Mouse (Mus musculus): Measurements from ENCODE around the gene 1700020D05Rik. TPM values are rescaled to one million over a fixed set of nuclear protein-coding genes. Genes with fewer than 3 reads are reported as not detected.
A peak's percentile ranks its signal among the peaks of the same experiment; 100 is the strongest.

1700020D05Rik gene
- polyA plus RNA-seq, 1 experiment: 0.15 TPM

GRCm38 (mm10) chr19:5475069-5475714 is 28.4 kb downstream of the 1700020D05Rik start:
- peaks cover 25% of the 10 kb centered on the region for H3K79me3 ChIP-seq (ENCODE audit: low read depth)
- no peaks in the 10 kb centered on the region for H3K27me3 ChIP-seq (ENCODE audit: control insufficient read depth, insufficient read depth, insufficient read length)
- H3K4me3 ChIP-seq (ENCODE audit: insufficient read depth, poor library complexity, severe bottlenecking): peak overlapping the region; percentile 75
- peaks cover 39% of the 10 kb centered on the region for H3K36me3 ChIP-seq (ENCODE audit: control insufficient read depth, insufficient read depth)
- H3ac ChIP-seq (ENCODE audit: control insufficient read depth, insufficient read length, low read depth): peak overlapping the region; percentile 56
- TF ChIP-seq USF1 (IDR thresholded peaks at IDR 0.05; ENCODE audit: low read depth) (no peak), CEBPB (IDR thresholded peaks at IDR 0.05; ENCODE audit: low read depth) (no peak), FOSL1 (IDR thresholded peaks at IDR 0.05; ENCODE audit: insufficient read depth, low read length, poor library complexity, severe bottlenecking) (no peak), MYOG (IDR thresholded peaks at IDR 0.05; ENCODE audit: control insufficient read depth, extremely low read depth, insufficient read length) (no peak), CTCF (IDR thresholded peaks at IDR 0.05; ENCODE audit: control insufficient read depth, insufficient read depth, insufficient read length) (no peak), MYOD1 (IDR thresholded peaks at IDR 0.05; ENCODE audit: control insufficient read depth, insufficient read length, low read depth) (no peak), MAX (IDR thresholded peaks at IDR 0.05) (no peak)
- H3K79me2 ChIP-seq (ENCODE audit: control insufficient read depth, insufficient read depth): peaks cover 49% of the 10 kb centered on the region

- H3ac ChIP-seq (ENCODE audit: control insufficient read depth, insufficient read length, low read depth): peak overlapping the region; percentile 56
- peak; percentile 5 for TF ChIP-seq CTCF (IDR thresholded peaks at IDR 0.05; ENCODE audit: control insufficient read depth, insufficient read depth, insufficient read length)
- no peak for TF ChIP-seq USF1 (IDR thresholded peaks at IDR 0.05; ENCODE audit: low read depth)
- H3K36me3 ChIP-seq (ENCODE audit: control insufficient read depth, insufficient read depth): peaks cover 34% of the 10 kb centered on the region
- peaks cover 49% of the 10 kb centered on the region for H3K79me2 ChIP-seq (ENCODE audit: control insufficient read depth, insufficient read depth)
- peak overlapping the region; percentile 75 for H3K4me3 ChIP-seq (ENCODE audit: insufficient read depth, poor library complexity, severe bottlenecking)
- H3K27me3 ChIP-seq (ENCODE audit: control insufficient read depth, insufficient read depth, insufficient read length): no peaks in the 10 kb centered on the region
- H3K79me3 ChIP-seq (ENCODE audit: low read depth): peaks cover 25% of the 10 kb centered on the region
These were observed 29.1 kb downstream of the 1700020D05Rik start for GRCm38 (mm10) chr19:5474281-5475068.

GRCm38 (mm10) chr19:5473720-5474119 is 29.9 kb downstream of the 1700020D05Rik start, which contains the start of gene Efemp2:
Gene Efemp2, plus strand, starts transcription at chr19:5473954.
- TF ChIP-seq MAX (IDR thresholded peaks at IDR 0.05): peak; percentile 69
- no peak for TF ChIP-seq FOSL1 (IDR thresholded peaks at IDR 0.05; ENCODE audit: insufficient read depth, low read length, poor library complexity, severe bottlenecking)
- H3ac ChIP-seq (ENCODE audit: control insufficient read depth, insufficient read length, low read depth): peak within 1 kb of the TSS; percentile 78

GRCm38 (mm10) chr19:5472857-5473256 is 30.7 kb downstream of the 1700020D05Rik start:
- Histone ChIP-seq H3ac (ENCODE audit: control insufficient read depth, insufficient read length, low read depth) (no peak overlapping the region), H3K4me3 (ENCODE audit: insufficient read depth, poor library complexity, severe bottlenecking) (peak overlapping the region; percentile 7), H3K36me3 (ENCODE audit: control insufficient read depth, insufficient read depth) (peaks cover 17% of the 10 kb centered on the region), H3K27me3 (ENCODE audit: control insufficient read depth, insufficient read depth, insufficient read length) (no peaks in the 10 kb centered on the region), H3K79me2 (ENCODE audit: control insufficient read depth, insufficient read depth) (peaks cover 37% of the 10 kb centered on the region), H3K79me3 (ENCODE audit: low read depth) (peaks cover 22% of the 10 kb centered on the region)
- TF ChIP-seq MYOD1 (IDR thresholded peaks at IDR 0.05; ENCODE audit: control insufficient read depth, insufficient read length, low read depth) (no peak), MAX (IDR thresholded peaks at IDR 0.05) (peak; percentile 37)

More at GRCm38 (mm10) chr19:5473720-5474119, 29.9 kb downstream of the 1700020D05Rik start, which contains the start of gene Efemp2:
- Histone ChIP-seq H3K79me2 (ENCODE audit: control insufficient read depth, insufficient read depth) (peaks cover 45% of the 10 kb centered on the region), H3K4me3 (ENCODE audit: insufficient read depth, poor library complexity, severe bottlenecking) (peak within 1 kb of the TSS; percentile 75), H3K36me3 (ENCODE audit: control insufficient read depth, insufficient read depth) (peaks cover 26% of the 10 kb centered on the region), H3K27me3 (ENCODE audit: control insufficient read depth, insufficient read depth, insufficient read length) (no peaks in the 10 kb centered on the region), H3K79me3 (ENCODE audit: low read depth) (peaks cover 25% of the 10 kb centered on the region)

- H3ac ChIP-seq (ENCODE audit: control insufficient read depth, insufficient read length, low read depth): no peak overlapping the region
- no peak overlapping the region for H3K4me3 ChIP-seq (ENCODE audit: insufficient read depth, poor library complexity, severe bottlenecking)
- no peak for TF ChIP-seq CEBPB (IDR thresholded peaks at IDR 0.05; ENCODE audit: low read depth)
- no peak for TF ChIP-seq CTCF (IDR thresholded peaks at IDR 0.05; ENCODE audit: control insufficient read depth, insufficient read depth, insufficient read length)
- TF ChIP-seq FOSL1 (IDR thresholded peaks at IDR 0.05; ENCODE audit: insufficient read depth, low read length, poor library complexity, severe bottlenecking): no peak
- H3K36me3 ChIP-seq (ENCODE audit: control insufficient read depth, insufficient read depth): peaks cover 11% of the 10 kb centered on the region
- H3K79me2 ChIP-seq (ENCODE audit: control insufficient read depth, insufficient read depth): peaks cover 27% of the 10 kb centered on the region
- H3K79me3 ChIP-seq (ENCODE audit: low read depth): peaks cover 18% of the 10 kb centered on the region
- no peaks in the 10 kb centered on the region for H3K27me3 ChIP-seq (ENCODE audit: control insufficient read depth, insufficient read depth, insufficient read length)
These were observed 31.7 kb downstream of the 1700020D05Rik start for GRCm38 (mm10) chr19:5471846-5472245.

- Histone ChIP-seq H3ac (ENCODE audit: control insufficient read depth, insufficient read length, low read depth) (no peak within 1 kb of the TSS), H3K4me3 (ENCODE audit: insufficient read depth, poor library complexity, severe bottlenecking) (no peak within 1 kb of the TSS), H3K36me3 (ENCODE audit: control insufficient read depth, insufficient read depth) (peaks cover 35% of the 10 kb centered on the region), H3K27me3 (ENCODE audit: control insufficient read depth, insufficient read depth, insufficient read length) (no peaks in the 10 kb centered on the region), H3K79me3 (ENCODE audit: low read depth) (no peaks in the 10 kb centered on the region), H3K79me2 (ENCODE audit: control insufficient read depth, insufficient read depth) (no peaks in the 10 kb centered on the region)
- TF ChIP-seq CTCF (IDR thresholded peaks at IDR 0.05; ENCODE audit: control insufficient read depth, insufficient read depth, insufficient read length) (no peak), MAX (IDR thresholded peaks at IDR 0.05) (no peak), USF1 (IDR thresholded peaks at IDR 0.05; ENCODE audit: low read depth) (no peak), CEBPB (IDR thresholded peaks at IDR 0.05; ENCODE audit: low read depth) (no peak), MYOG (IDR thresholded peaks at IDR 0.05; ENCODE audit: control insufficient read depth, extremely low read depth, insufficient read length) (no peak), MYOD1 (IDR thresholded peaks at IDR 0.05; ENCODE audit: control insufficient read depth, insufficient read length, low read depth) (no peak), FOSL1 (IDR thresholded peaks at IDR 0.05; ENCODE audit: insufficient read depth, low read length, poor library complexity, severe bottlenecking) (no peak)
These were observed 35.2 kb downstream of the 1700020D05Rik start, which contains the start of gene Ctsw for GRCm38 (mm10) chr19:5468374-5468773. Gene Ctsw, minus strand, starts transcription at chr19:5468507.
